Mouse (Mus musculus) testis, adult 10 weeks (tissue): ENCODE measurements around the gene Pcgf5. TPM values are rescaled to one million over a fixed set of nuclear protein-coding genes. Genes with fewer than 3 reads are reported as not detected.

Experiments
- polyA plus RNA-seq: library from polyadenylated mRNA; stranded (reverse); fragments of 350-450 nt; fragmentation: Illumina TruSeq; extraction: RNeasy Lipid Tissue Mini Kit (QIAGEN cat#74804); gene quantifications from one replicate; pipeline ENCODE4 v1.2.3, GENCODE M21; 2014; ENCODE audit warnings: low read depth, low replicate concordance

Gene Pcgf5
- 136 TPM for polyA plus RNA-seq

DNA sequence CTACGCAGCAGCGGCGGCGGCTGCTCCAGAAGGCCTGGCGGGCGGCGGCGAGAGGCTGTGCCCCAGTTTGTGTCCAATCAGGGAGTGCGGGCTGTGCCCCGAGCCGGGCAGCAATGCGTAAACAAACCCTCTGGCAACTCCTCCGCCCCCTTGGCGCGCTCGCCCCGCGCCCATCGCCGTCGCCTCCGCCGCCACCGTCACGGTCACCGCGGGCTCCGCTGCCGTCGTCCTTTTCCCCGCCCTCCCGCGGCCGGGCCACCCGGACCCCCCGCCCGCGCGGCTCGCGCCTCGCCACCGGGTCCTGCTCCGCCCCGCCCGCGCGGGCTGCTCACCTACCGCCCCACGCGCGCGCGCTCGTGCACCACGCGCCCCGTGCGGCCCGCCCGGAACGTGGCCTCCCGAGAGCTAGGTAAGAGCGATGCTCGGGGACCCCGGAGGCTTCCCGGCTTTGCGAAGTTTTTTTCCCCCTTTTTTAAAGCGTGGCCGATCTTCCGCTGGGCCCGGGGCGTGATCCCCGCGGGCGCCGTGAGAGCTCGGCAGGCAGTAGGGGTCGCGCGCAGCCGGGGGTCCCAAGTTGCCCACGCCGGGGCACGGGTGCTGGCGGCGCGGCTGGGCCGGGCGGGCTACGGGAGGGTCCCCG, at the start of gene Pcgf5:
TSS of gene Pcgf5 (plus strand) at position 149 of the 640 bp plus-strand sequence.

Other genes with a start within 250 kb of the Pcgf5 start
- gene Ankrd1, start 228.2 kb upstream of the Pcgf5 start, polyA plus RNA-seq, result 0.14 TPM
- gene Hectd2, start 206.3 kb downstream of the Pcgf5 start, polyA plus RNA-seq, result 76.8 TPM